Mouse (Mus musculus) liver, adult 2 months (tissue): ENCODE results near the gene Man1b1.

Source experiments
- CTCF ChIP-seq: fragments of 200-500 bp; IDR thresholded peaks from 2 replicates; pipeline ENCODE4 v1.5.1; 2011; ENCODE audit warnings: low read depth, low read length, control low read depth
- POLR2A ChIP-seq: fragments of 200-500 bp; IDR thresholded peaks from 2 replicates; pipeline ENCODE4 v1.6.1; 2011; ENCODE audit warnings: low read length, control low read depth; ENCODE audit not compliant: insufficient read depth; ENCODE audit errors: extremely low read depth

- TF ChIP-seq POLR2A, result no peak
- no peak for TF ChIP-seq CTCF
These were observed 41.9 kb upstream of the Man1b1 start for GRCm38 (mm10) chr2:25290101-25290815.
